Mouse (Mus musculus) central nervous system, embryonic 14 days (tissue): ENCODE measurements around the gene Dnajc19. TPM values are rescaled to one million over a fixed set of nuclear protein-coding genes. Genes with fewer than 3 reads are reported as not detected.

Source experiments
- polyA plus RNA-seq: library from polyadenylated mRNA; depleted of rRNA; stranded (reverse); fragments of >200 nt; gene quantifications from 2 replicates; pipeline ENCODE4 v1.2.3, GENCODE M21; 2012; rRNA removed

The Dnajc19 gene
- 101 and 114 TPM in 2 replicates for polyA plus RNA-seq

GRCm38 (mm10) chr3:34080900-34081662 lies at the start of gene Dnajc19:
Dnajc19 (minus strand) TSS chr3:34081321.

GRCm38 (mm10) chr3:34019540-34020381 lies 61.4 kb downstream of the Dnajc19 start, which contains the start of gene Fxr1:
Fxr1 (plus strand) TSS chr3:34019943.

Other genes starting within 250 kb of the Dnajc19 start
- 32.9 and 34.0 TPM in 2 replicates for gene Ccdc39, start 237.0 kb downstream of the Dnajc19 start, polyA plus RNA-seq
- gene Fxr1, start 61.4 kb downstream of the Dnajc19 start, polyA plus RNA-seq = 69.3 and 69.4 TPM in 2 replicates